Mouse (Mus musculus) midbrain, embryonic 10.5 days (tissue): Measurements from ENCODE around the gene Rnf182. TPM values are rescaled to one million over a fixed set of nuclear protein-coding genes. Genes with fewer than 3 reads are reported as not detected.

Experiments
- DNase-seq: peaks from one replicate; pipeline ENCODE4 v3.0.0-alpha.2; 2017; ENCODE audit warnings: low spot score
- H3K27ac ChIP-seq: fragments of 300-500 bp; sonication (generic); replicated peaks from 2 replicates; pipeline ENCODE4 v1.5.1; 2016; ENCODE audit warnings: mild to moderate bottlenecking
- H3K27me3 ChIP-seq: fragments of 300-500 bp; sonication (generic); 2 replicates; pipeline ENCODE4 v1.6.1; 2016; ENCODE audit warnings: low read depth, mild to moderate bottlenecking; ENCODE audit not compliant: poor library complexity, severe bottlenecking
- H3K36me3 ChIP-seq: fragments of 300-500 bp; sonication (generic); 2 replicates; pipeline ENCODE4 v1.6.1; 2016; ENCODE audit warnings: mild to moderate bottlenecking, moderate library complexity
- H3K4me1 ChIP-seq: fragments of 300-500 bp; sonication (generic); 2 replicates; pipeline ENCODE4 v1.6.1; 2016
- H3K4me3 ChIP-seq: fragments of 300-500 bp; sonication (generic); 2 replicates; pipeline ENCODE4 v1.5.1; 2016; ENCODE audit warnings: mild to moderate bottlenecking, moderate library complexity
- H3K9me3 ChIP-seq: fragments of 300-500 bp; sonication (generic); replicated peaks from 2 replicates; pipeline ENCODE4 v1.6.1; 2016; ENCODE audit warnings: mild to moderate bottlenecking
- WGBS: fragments of 180-500 bp; shearing (Covaris S2); methylation state at CpG from one replicate; pipeline ENCODE4 v1.1.7; 2016; 5-methylcytosine and 5-hydroxymethylcytosine counted together
- polyA plus RNA-seq: library from polyadenylated mRNA; unstranded; fragments of >200 nt; fragmentation: Nextera tagmentation; extraction: Ambion mirVana; gene quantifications from 2 replicates; pipeline ENCODE4 v1.2.1, GENCODE M21; 2016

Gene Rnf182
- polyA plus RNA-seq, 1 experiment from 2014 or later, result 6.9 TPM

- Histone ChIP-seq H3K4me1 (peaks cover 18% of the 10 kb centered on the region), H3K27me3 (no peaks in the 10 kb centered on the region), H3K9me3 (no peaks in the 10 kb centered on the region), H3K4me3 (no peak overlapping the region), H3K36me3 (no peaks in the 10 kb centered on the region), H3K27ac (no peak overlapping the region)
- no peak for DNase-seq
- WGBS, result 91% methylated on average over 6 of the region's 6 CpGs
These were observed 99.2 kb downstream of the Rnf182 start for GRCm38 (mm10) chr13:43714741-43715140.

- DNase-seq, result no peak
- Histone ChIP-seq H3K27me3 (no peaks in the 10 kb centered on the region), H3K27ac (no peak overlapping the region), H3K36me3 (no peaks in the 10 kb centered on the region), H3K4me1 (peaks cover 25% of the 10 kb centered on the region), H3K4me3 (no peak overlapping the region), H3K9me3 (no peaks in the 10 kb centered on the region)
- WGBS, result 87% methylated on average over 5 of the region's 5 CpGs
These were observed 100.0 kb downstream of the Rnf182 start for GRCm38 (mm10) chr13:43715466-43715865.

- H3K4me1 ChIP-seq, result peaks cover 26% of the 10 kb centered on the region
- H3K4me3 ChIP-seq, result no peak overlapping the region
- no peaks in the 10 kb centered on the region for H3K27me3 ChIP-seq
- H3K36me3 ChIP-seq, result no peaks in the 10 kb centered on the region
- H3K27ac ChIP-seq, result no peak overlapping the region
- no peaks in the 10 kb centered on the region for H3K9me3 ChIP-seq
- DNase-seq, result no peak
- WGBS, result 49% methylated on average over 6 of the region's 6 CpGs
These were observed 101.1 kb downstream of the Rnf182 start for GRCm38 (mm10) chr13:43716514-43717036.

GRCm38 (mm10) chr13:43718173-43718572 is 102.7 kb downstream of the Rnf182 start:
- H3K27ac ChIP-seq, result no peak overlapping the region
- no peaks in the 10 kb centered on the region for H3K36me3 ChIP-seq
- H3K4me3 ChIP-seq, result no peak overlapping the region
- DNase-seq, result no peak
- H3K4me1 ChIP-seq, result peaks cover 26% of the 10 kb centered on the region
- 94% methylated on average over 7 of the region's 7 CpGs for WGBS
- H3K27me3 ChIP-seq, result no peaks in the 10 kb centered on the region
- H3K9me3 ChIP-seq, result no peaks in the 10 kb centered on the region

GRCm38 (mm10) chr13:43720496-43720895 is 105.0 kb downstream of the Rnf182 start:
- WGBS, result 79% methylated on average over 8 of the region's 8 CpGs
- no peak overlapping the region for H3K27ac ChIP-seq
- no peaks in the 10 kb centered on the region for H3K27me3 ChIP-seq
- DNase-seq, result no peak
- H3K36me3 ChIP-seq, result no peaks in the 10 kb centered on the region
- no peaks in the 10 kb centered on the region for H3K9me3 ChIP-seq
- H3K4me3 ChIP-seq, result no peak overlapping the region
- peaks cover 26% of the 10 kb centered on the region for H3K4me1 ChIP-seq

Other genes starting within 250 kb of the Rnf182 start
- gene Nol7, start 217.3 kb upstream of the Rnf182 start, polyA plus RNA-seq, result 162 and 173 TPM in 2 replicates
- gene Ranbp9, start 134.4 kb upstream of the Rnf182 start, polyA plus RNA-seq, result 7.7 and 9.3 TPM in 2 replicates
- 8.1 and 10.4 TPM in 2 replicates for gene Mcur1, start 55.5 kb upstream of the Rnf182 start, polyA plus RNA-seq
- gene Cd83, start 169.1 kb downstream of the Rnf182 start, polyA plus RNA-seq, result 4.7 and 4.9 TPM in 2 replicates